Mouse (Mus musculus): ENCODE data around the gene C5ar1. TPM values are rescaled to one million over a fixed set of nuclear protein-coding genes. Genes with fewer than 3 reads are reported as not detected.

Gene C5ar1
- polyA plus RNA-seq, 1 experiment from 2014 or later: 0.55 TPM

DNA sequence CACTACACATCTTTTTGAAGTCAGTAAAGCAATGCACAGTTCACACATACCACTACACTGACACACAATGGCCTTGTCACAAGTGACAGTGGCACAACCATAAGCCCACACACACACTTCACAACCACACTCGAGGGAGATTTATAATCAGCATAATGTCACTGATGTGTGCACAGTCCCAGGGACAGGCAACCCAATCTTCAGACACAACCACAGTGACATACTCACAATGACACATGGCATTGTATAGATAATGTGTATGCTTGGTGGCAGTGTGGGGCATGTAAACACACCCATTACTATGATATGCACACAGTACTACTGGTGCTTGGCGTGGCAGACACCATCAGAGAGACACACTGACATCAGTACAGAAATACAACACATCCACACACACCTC, 36.8 kb upstream of the C5ar1 start:
- Histone ChIP-seq H3K9me3 (ENCODE audit: control insufficient read depth, low read length) (no peaks in the 10 kb centered on the region; the same call in 1 of the 2 replicates), H3K27me3 (ENCODE audit: control insufficient read depth, insufficient read depth, low read length) (no peaks in the 10 kb centered on the region), H3K4me1 (ENCODE audit: control insufficient read depth, insufficient read depth, low read length) (peaks cover 22% of the 10 kb centered on the region), H3K36me3 (ENCODE audit: control insufficient read depth, insufficient read depth, low read length) (no peaks in the 10 kb centered on the region), H3K9ac (ENCODE audit: low read length) (no peak overlapping the region), H3K27ac (replicated peaks; ENCODE audit: low read depth, low read length) (peak overlapping the region; percentile 68; the same call in 1 of the 2 replicates), H3K4me2 (ENCODE audit: low read depth, severe bottlenecking) (peak overlapping the region; percentile 59; the same call in 1 of the 2 replicates), H3K4me3 (ENCODE audit: low read depth, low read length) (no peak overlapping the region; the same call in 1 of the 2 replicates)
- WGBS: 40% methylated on average over 2 of the region's 2 CpGs
- ATAC-seq (ENCODE audit: insufficient number of reproducible peaks, low FRiP score, low TSS enrichment, low read depth): no peak
- DNase-seq (ENCODE audit: low spot score): no peak

- Histone ChIP-seq H3K27ac (replicated peaks; ENCODE audit: low read depth, low read length) (peak overlapping the region; percentile 84), H3K27me3 (ENCODE audit: control insufficient read depth, insufficient read depth, low read length) (no peaks in the 10 kb centered on the region), H3K4me2 (ENCODE audit: low read depth, severe bottlenecking) (peak overlapping the region; percentile 92), H3K9me3 (ENCODE audit: control insufficient read depth, low read length) (no peaks in the 10 kb centered on the region; the same call in 1 of the 2 replicates), H3K4me3 (ENCODE audit: low read depth, low read length) (peak overlapping the region; percentile 40), H3K4me1 (ENCODE audit: control insufficient read depth, insufficient read depth, low read length) (peaks cover 22% of the 10 kb centered on the region), H3K9ac (ENCODE audit: low read length) (peak overlapping the region; percentile 53), H3K36me3 (ENCODE audit: control insufficient read depth, insufficient read depth, low read length) (no peaks in the 10 kb centered on the region)
- 2% methylated on average over 41 of the region's 41 CpGs for WGBS
- peak; percentile 79 for DNase-seq (ENCODE audit: low spot score)
- ATAC-seq (ENCODE audit: insufficient number of reproducible peaks, low FRiP score, low TSS enrichment, low read depth): peak; percentile 19
Observed at GRCm38 (mm10) chr7:16295321-16295900, 36.1 kb upstream of the C5ar1 start.

DNA sequence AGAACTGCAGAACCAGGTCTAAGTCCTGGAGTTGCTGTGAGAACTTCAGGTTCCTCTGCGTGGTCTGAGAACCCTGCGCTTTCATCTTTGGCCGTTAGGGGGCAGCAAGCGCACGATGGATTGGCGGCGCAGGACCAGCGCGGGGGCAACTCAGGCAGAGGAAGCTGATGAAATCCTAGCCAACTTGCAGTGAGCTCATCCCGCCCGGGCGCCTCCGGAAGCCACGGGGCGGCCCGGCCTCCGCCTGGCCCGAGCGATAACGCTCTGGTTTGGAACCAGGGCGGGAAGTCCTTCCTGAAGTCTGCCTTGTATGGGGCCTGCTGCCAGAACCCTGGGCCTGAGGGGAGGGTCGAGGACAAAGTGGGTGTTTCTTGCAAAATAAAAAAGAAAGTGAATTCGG, 35.5 kb upstream of the C5ar1 start:
- ATAC-seq (ENCODE audit: insufficient number of reproducible peaks, low FRiP score, low TSS enrichment, low read depth) (peak; percentile 68), DNase-seq (ENCODE audit: low spot score) (peak; percentile 98)
- Histone ChIP-seq H3K9ac (ENCODE audit: low read length) (peak overlapping the region; percentile 53), H3K27ac (replicated peaks; ENCODE audit: low read depth, low read length) (peak overlapping the region; percentile 84), H3K27me3 (ENCODE audit: control insufficient read depth, insufficient read depth, low read length) (no peaks in the 10 kb centered on the region), H3K36me3 (ENCODE audit: control insufficient read depth, insufficient read depth, low read length) (no peaks in the 10 kb centered on the region), H3K4me2 (ENCODE audit: low read depth, severe bottlenecking) (peak overlapping the region; percentile 92), H3K9me3 (ENCODE audit: control insufficient read depth, low read length) (no peaks in the 10 kb centered on the region; the same call in 1 of the 2 replicates), H3K4me3 (ENCODE audit: low read depth, low read length) (peak overlapping the region; percentile 40), H3K4me1 (ENCODE audit: control insufficient read depth, insufficient read depth, low read length) (peaks cover 20% of the 10 kb centered on the region)
- WGBS: 0% methylated on average over 23 of the region's 23 CpGs

GRCm38 (mm10) chr7:16294346-16294745, 35.0 kb upstream of the C5ar1 start:
- ATAC-seq (ENCODE audit: insufficient number of reproducible peaks, low FRiP score, low TSS enrichment, low read depth) (no peak), DNase-seq (ENCODE audit: low spot score) (peak; percentile 51)
- peaks cover 20% of the 10 kb centered on the region for H3K4me1 ChIP-seq (ENCODE audit: control insufficient read depth, insufficient read depth, low read length)
- H3K27ac ChIP-seq (replicated peaks; ENCODE audit: low read depth, low read length): no peak overlapping the region
- no peaks in the 10 kb centered on the region for H3K27me3 ChIP-seq (ENCODE audit: control insufficient read depth, insufficient read depth, low read length)
- no peaks in the 10 kb centered on the region for H3K36me3 ChIP-seq (ENCODE audit: control insufficient read depth, insufficient read depth, low read length)
- no peak overlapping the region for H3K9ac ChIP-seq (ENCODE audit: low read length)
- peak overlapping the region; percentile 40; the same call in 1 of the 2 replicates for H3K4me3 ChIP-seq (ENCODE audit: low read depth, low read length)
- 31% methylated on average over 4 of the region's 4 CpGs for WGBS
- no peaks in the 10 kb centered on the region for H3K9me3 ChIP-seq (ENCODE audit: control insufficient read depth, low read length)
- peak overlapping the region; percentile 92; the same call in 1 of the 2 replicates for H3K4me2 ChIP-seq (ENCODE audit: low read depth, severe bottlenecking)

DNA sequence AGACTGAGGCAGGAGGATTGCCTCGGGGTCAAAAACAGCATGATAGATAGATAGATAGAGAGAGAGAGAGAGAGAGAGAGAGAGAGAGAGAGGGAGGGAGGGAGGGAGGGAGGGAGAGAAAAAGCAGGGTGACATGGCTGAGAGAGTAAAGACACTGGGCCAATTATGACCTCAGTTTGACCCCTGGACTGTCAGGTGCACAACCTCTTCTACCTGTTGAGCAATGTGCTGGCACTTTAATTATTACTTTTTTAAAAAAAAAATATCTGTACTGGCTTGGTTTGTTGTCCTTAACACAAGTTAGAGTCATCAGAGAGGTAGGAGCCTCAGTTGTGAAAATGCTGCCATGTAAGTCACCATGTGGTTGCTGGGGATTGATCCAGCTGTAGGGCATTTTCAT, 28.5 kb upstream of the C5ar1 start:
- DNase-seq (ENCODE audit: low spot score) (no peak), ATAC-seq (ENCODE audit: insufficient number of reproducible peaks, low FRiP score, low TSS enrichment, low read depth) (no peak)
- Histone ChIP-seq H3K27me3 (ENCODE audit: control insufficient read depth, insufficient read depth, low read length) (no peaks in the 10 kb centered on the region), H3K4me2 (ENCODE audit: low read depth, severe bottlenecking) (no peak overlapping the region), H3K9me3 (ENCODE audit: control insufficient read depth, low read length) (no peaks in the 10 kb centered on the region), H3K4me3 (ENCODE audit: low read depth, low read length) (no peak overlapping the region), H3K9ac (ENCODE audit: low read length) (no peak overlapping the region), H3K4me1 (ENCODE audit: control insufficient read depth, insufficient read depth, low read length) (0 out of 2 replicates have a peak, but pooled peaks cover 5% of the 10 kb centered on the region), H3K27ac (replicated peaks; ENCODE audit: low read depth, low read length) (no peak overlapping the region), H3K36me3 (ENCODE audit: control insufficient read depth, insufficient read depth, low read length) (peaks cover 2% of the 10 kb centered on the region; the same call in 1 of the 2 replicates)
- WGBS: 84% methylated on average over 1 of the region's 1 CpGs

- Histone ChIP-seq H3K4me1 (ENCODE audit: control insufficient read depth, insufficient read depth, low read length) (0 out of 2 replicates have a peak, but pooled peaks cover 5% of the 10 kb centered on the region), H3K4me3 (ENCODE audit: low read depth, low read length) (peak overlapping the region; percentile 73), H3K27me3 (ENCODE audit: control insufficient read depth, insufficient read depth, low read length) (no peaks in the 10 kb centered on the region), H3K27ac (replicated peaks; ENCODE audit: low read depth, low read length) (peak overlapping the region; percentile 90; the same call in 1 of the 2 replicates), H3K9me3 (ENCODE audit: control insufficient read depth, low read length) (no peaks in the 10 kb centered on the region), H3K4me2 (ENCODE audit: low read depth, severe bottlenecking) (peak overlapping the region; percentile 53), H3K36me3 (ENCODE audit: control insufficient read depth, insufficient read depth, low read length) (peaks cover 6% of the 10 kb centered on the region; the same call in 1 of the 2 replicates), H3K9ac (ENCODE audit: low read length) (peak overlapping the region; percentile 74; the same call in 1 of the 2 replicates)
- WGBS: 80% methylated on average over 2 of the region's 2 CpGs
- DNase-seq (ENCODE audit: low spot score) (no peak), ATAC-seq (ENCODE audit: insufficient number of reproducible peaks, low FRiP score, low TSS enrichment, low read depth) (no peak)
Observed at GRCm38 (mm10) chr7:16287016-16287415, 27.7 kb upstream of the C5ar1 start.

DNA sequence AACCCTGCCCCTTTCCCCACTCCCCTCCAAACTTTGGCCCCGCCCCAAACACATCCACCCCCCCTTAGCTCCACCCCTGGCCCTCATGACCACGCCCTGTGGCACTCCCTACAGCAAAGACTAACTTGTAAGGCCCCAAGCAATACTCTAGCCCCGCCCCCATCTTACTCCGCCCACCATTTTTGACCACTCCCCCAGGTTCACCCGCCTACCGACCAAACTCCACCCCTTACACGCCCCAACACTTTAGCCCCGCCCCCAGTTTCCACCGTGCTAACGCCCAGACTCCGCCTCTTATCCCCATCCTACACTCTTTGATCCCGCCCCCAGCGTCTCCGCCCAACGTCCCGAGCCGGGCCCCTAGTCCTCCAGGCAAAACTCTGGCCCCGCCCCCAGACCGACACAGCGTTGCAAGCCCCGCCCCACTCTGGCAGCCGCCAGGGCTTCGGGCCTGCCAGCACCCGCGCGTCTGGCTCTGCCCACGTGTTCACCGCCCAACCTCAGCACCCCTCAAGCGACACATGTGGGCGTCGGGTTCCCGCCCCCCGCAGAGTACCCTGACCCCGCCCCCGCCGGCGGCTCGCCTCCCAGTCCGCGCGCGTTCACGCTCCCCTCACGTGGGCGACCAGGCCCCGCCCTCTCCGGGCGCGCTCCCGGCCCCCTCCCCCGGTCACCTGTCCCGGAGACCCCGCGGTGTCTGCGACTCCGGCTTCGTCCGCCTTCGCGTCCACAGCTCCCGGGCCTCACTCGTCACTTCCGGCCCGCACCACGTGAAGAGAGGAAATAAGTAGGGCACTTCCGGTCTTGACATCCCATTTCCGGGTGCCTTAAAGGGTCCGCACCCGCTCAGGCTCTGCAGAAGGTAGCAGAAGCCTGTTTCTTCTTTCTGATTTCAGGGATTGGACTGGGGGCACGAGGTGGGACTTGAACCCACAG, 27.0 kb upstream of the C5ar1 start, which contains the start of gene Ccdc9:
Ccdc9 (minus strand) TSS at position 770 of the 936 bp plus-strand sequence.
- under 1% methylated on average over 70 of the region's 70 CpGs for WGBS
- Histone ChIP-seq H3K36me3 (ENCODE audit: control insufficient read depth, insufficient read depth, low read length) (peaks cover 6% of the 10 kb centered on the region; the same call in 1 of the 2 replicates), H3K27ac (replicated peaks; ENCODE audit: low read depth, low read length) (peak within 1 kb of the TSS; percentile 90), H3K9ac (ENCODE audit: low read length) (peak within 1 kb of the TSS; percentile 74), H3K9me3 (ENCODE audit: control insufficient read depth, low read length) (no peaks in the 10 kb centered on the region), H3K4me1 (ENCODE audit: control insufficient read depth, insufficient read depth, low read length) (0 out of 2 replicates have a peak, but pooled peaks cover 5% of the 10 kb centered on the region), H3K4me3 (ENCODE audit: low read depth, low read length) (peak within 1 kb of the TSS; percentile 73), H3K27me3 (ENCODE audit: control insufficient read depth, insufficient read depth, low read length) (no peaks in the 10 kb centered on the region), H3K4me2 (ENCODE audit: low read depth, severe bottlenecking) (peak within 1 kb of the TSS; percentile 53)
- ATAC-seq (ENCODE audit: insufficient number of reproducible peaks, low FRiP score, low TSS enrichment, low read depth): peak; percentile 93
- peak; percentile 100 for DNase-seq (ENCODE audit: low spot score)

GRCm38 (mm10) chr7:16285450-16286025, 26.2 kb upstream of the C5ar1 start:
- DNase-seq (ENCODE audit: low spot score) (peak; percentile 66), ATAC-seq (ENCODE audit: insufficient number of reproducible peaks, low FRiP score, low TSS enrichment, low read depth) (peak; percentile 70)
- Histone ChIP-seq H3K27ac (replicated peaks; ENCODE audit: low read depth, low read length) (0 out of 2 replicates have a peak overlapping the region, but pooled peaks have one; percentile 14), H3K27me3 (ENCODE audit: control insufficient read depth, insufficient read depth, low read length) (no peaks in the 10 kb centered on the region), H3K4me3 (ENCODE audit: low read depth, low read length) (peak overlapping the region; percentile 73), H3K36me3 (ENCODE audit: control insufficient read depth, insufficient read depth, low read length) (peaks cover 10% of the 10 kb centered on the region; the same call in 1 of the 2 replicates), H3K9me3 (ENCODE audit: control insufficient read depth, low read length) (no peaks in the 10 kb centered on the region), H3K4me2 (ENCODE audit: low read depth, severe bottlenecking) (peak overlapping the region; percentile 53), H3K4me1 (ENCODE audit: control insufficient read depth, insufficient read depth, low read length) (0 out of 2 replicates have a peak, but pooled peaks cover 5% of the 10 kb centered on the region), H3K9ac (ENCODE audit: low read length) (no peak overlapping the region)
- 1% methylated on average over 14 of the region's 14 CpGs for WGBS

All from limb, embryonic 11.5 days (tissue).